Mouse (Mus musculus) 416B (cell line): ENCODE data around the gene Gm3532.
"Not testable (repeated sequence)": the region's sequence is repeated elsewhere in the genome, so short reads cannot be mapped to it uniquely, and the experiment has no call there.

ENCODE experiments used
- DNase-seq: peaks from one replicate; pipeline ENCODE4 v3.0.0; 2011; ENCODE audit warnings: low read depth

Gm3532 gene

GRCm38 (mm10) chr14:5538196-5538595 is at the start of gene Gm3532:
Gene Gm3532 (plus strand): TSS chr14:5538496.
- DNase-seq = not testable (repeated sequence)

DNA sequence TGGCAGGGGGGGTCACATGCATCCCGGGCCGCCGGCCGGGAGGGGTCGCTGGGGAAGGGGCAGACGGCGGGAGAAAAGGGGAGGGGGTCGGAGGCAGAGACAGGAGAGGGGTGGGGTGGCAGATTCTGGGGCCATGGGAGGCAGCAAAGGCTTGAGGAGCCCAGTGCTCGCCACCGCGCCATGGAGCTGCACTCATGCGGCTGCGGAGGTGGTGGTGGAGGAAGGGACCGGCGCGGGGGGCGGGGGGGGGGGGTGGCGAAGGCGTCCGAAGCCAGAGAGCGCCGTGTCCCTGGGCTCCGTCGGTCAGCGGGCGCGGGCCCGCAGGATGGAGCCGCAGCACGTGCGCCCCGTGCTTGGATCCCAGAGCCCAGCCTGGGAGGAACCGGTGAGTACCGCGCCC is 36.9 kb upstream of the Gm3532 start, which contains the start of gene Gm3488:
Gm3488 (plus strand) TSS at position 301 of the 400 bp plus-strand sequence.
- not testable (repeated sequence) for DNase-seq
